Mouse (Mus musculus) skeletal muscle tissue, adult 2 months (tissue): Measurements from ENCODE around the gene Cdc42ep4.

Experiments
- DNase-seq: peaks from one replicate; pipeline ENCODE4 v3.0.0-alpha.2; 2012; ENCODE audit warnings: low read depth, low spot score

The Cdc42ep4 gene

GRCm38 (mm10) chr11:113751484-113752084, at the start of gene Cdc42ep4:
Gene Cdc42ep4, minus strand, starts transcription at chr11:113751881.
- DNase-seq: peak; percentile 86

- no peak for DNase-seq
Measured at GRCm38 (mm10) chr11:113800026-113800425, 48.3 kb upstream of the Cdc42ep4 start.

GRCm38 (mm10) chr11:113799041-113799447, 47.4 kb upstream of the Cdc42ep4 start:
- no peak for DNase-seq

- DNase-seq: no peak
Measured at GRCm38 (mm10) chr11:113798011-113798410, 46.3 kb upstream of the Cdc42ep4 start.

- no peak for DNase-seq
Measured at GRCm38 (mm10) chr11:113797014-113797983, 45.6 kb upstream of the Cdc42ep4 start.

GRCm38 (mm10) chr11:113795846-113796245, 44.2 kb upstream of the Cdc42ep4 start:
- no peak for DNase-seq

- DNase-seq: no peak
Measured at GRCm38 (mm10) chr11:113791357-113792215, 39.9 kb upstream of the Cdc42ep4 start.

- DNase-seq: no peak
Measured at GRCm38 (mm10) chr11:113789101-113789500, 37.4 kb upstream of the Cdc42ep4 start.

GRCm38 (mm10) chr11:113788183-113788789, 36.6 kb upstream of the Cdc42ep4 start:
- DNase-seq: no peak

- no peak for DNase-seq
Measured at GRCm38 (mm10) chr11:113787432-113788182, 35.9 kb upstream of the Cdc42ep4 start.

GRCm38 (mm10) chr11:113787009-113787408, 35.3 kb upstream of the Cdc42ep4 start:
- no peak for DNase-seq

- DNase-seq: no peak
Measured at GRCm38 (mm10) chr11:113786395-113786794, 34.7 kb upstream of the Cdc42ep4 start.

- peak; percentile 59 for DNase-seq
Measured at GRCm38 (mm10) chr11:113785406-113786171, 33.9 kb upstream of the Cdc42ep4 start.

- DNase-seq: no peak
Measured at GRCm38 (mm10) chr11:113784656-113785396, 33.1 kb upstream of the Cdc42ep4 start.

- no peak for DNase-seq
Measured at GRCm38 (mm10) chr11:113782496-113782895, 30.8 kb upstream of the Cdc42ep4 start.

GRCm38 (mm10) chr11:113782006-113782405, 30.3 kb upstream of the Cdc42ep4 start:
- no peak for DNase-seq

GRCm38 (mm10) chr11:113779680-113780041, 28.0 kb upstream of the Cdc42ep4 start:
- DNase-seq: no peak

GRCm38 (mm10) chr11:113778733-113779679, 27.3 kb upstream of the Cdc42ep4 start:
- DNase-seq: peak; percentile 75
